Mouse (Mus musculus) urinary bladder, adult 2 months (tissue): ENCODE measurements around the gene H2-M3. TPM values are rescaled to one million over a fixed set of nuclear protein-coding genes. Genes with fewer than 3 reads are reported as not detected.
"Not testable (repeated sequence)": the region's sequence is repeated elsewhere in the genome, so short reads cannot be mapped to it uniquely, and the experiment has no call there.

Experiments used
- DNase-seq: peaks from one replicate; pipeline ENCODE4 v3.0.0; 2022; ENCODE audit warnings: low spot score
- polyA plus RNA-seq: library from polyadenylated mRNA; depleted of rRNA; stranded (reverse); fragments of >200 nt; gene quantifications from 2 replicates; pipeline ENCODE4 v1.2.3, GENCODE M21; 2012; rRNA removed

The H2-M3 gene
- 12.3 and 13.0 TPM in 2 replicates for polyA plus RNA-seq

DNA sequence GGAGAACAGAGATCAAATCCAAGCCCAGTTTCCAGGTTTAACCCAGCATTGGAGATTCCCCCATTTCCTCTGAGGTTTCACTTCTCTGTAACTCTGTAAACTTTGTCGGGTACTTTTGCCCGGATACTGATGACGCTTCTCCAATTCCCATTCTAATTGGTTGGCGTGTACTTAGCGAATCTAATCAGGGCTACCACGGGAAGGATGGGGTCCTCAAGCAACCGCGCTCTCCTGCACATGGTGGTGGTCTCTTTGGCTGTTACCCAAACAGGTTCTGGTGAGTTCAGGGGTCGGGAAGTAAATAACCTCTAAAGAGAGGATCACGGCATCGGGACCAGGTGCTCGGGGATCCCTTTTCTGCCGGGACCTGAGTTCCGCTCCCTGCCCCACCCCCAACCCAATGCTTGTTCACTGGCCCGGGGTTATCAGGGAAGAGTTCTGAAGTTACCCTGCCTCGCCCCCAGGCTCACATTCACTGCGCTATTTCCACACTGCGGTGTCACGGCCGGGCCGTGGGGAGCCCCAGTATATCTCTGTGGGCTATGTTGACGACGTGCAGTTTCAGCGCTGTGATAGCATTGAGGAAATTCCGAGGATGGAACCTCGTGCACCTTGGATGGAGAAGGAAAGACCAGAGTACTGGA, at the start of gene H2-M3:
TSS of gene H2-M3 (plus strand) at position 163 of the 644 bp plus-strand sequence.
- peak; percentile 61 for DNase-seq

DNA sequence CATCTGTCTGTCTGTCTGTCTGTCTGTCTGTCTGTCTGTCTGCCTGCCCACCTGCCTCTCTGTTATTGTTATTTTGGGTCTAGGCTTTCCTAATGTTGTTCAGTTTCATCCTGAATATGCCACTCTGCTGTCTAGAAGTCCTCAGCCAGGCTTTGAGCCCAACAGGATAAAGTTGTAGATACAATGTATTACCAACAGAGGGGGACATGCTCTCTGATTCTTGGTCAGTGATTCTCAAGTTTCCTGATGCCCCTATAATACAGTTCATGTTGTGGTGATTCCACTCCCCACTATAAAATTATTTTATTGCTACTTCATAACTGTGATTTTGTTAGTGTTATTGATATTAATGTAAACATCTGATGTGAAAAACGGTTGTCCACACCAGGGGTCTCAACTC, 48.1 kb upstream of the H2-M3 start:
- no peak for DNase-seq

DNA sequence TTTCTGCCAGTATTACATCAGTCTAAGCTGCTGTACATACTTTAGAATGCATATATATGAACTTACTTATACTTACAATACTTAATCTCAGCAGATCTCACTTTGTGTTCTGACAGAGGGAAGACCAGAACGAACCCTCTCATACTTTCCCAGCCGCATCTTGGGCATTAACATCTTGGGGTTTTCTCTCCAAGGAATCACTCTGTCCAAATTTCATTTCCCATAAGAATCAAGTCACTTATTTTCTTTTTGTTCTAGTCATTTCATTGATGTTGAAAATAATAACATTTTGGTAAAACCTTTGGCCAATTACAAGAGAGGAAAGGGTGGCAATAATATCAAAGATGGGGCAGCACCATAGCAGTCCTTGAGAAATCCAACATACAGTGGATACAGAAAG, 32.8 kb upstream of the H2-M3 start, which contains the start of gene Olfr97:
TSS of gene Olfr97 (minus strand) at position 101 of the 400 bp plus-strand sequence.
- DNase-seq, result not testable (repeated sequence)

- no peak for DNase-seq
Observed at GRCm38 (mm10) chr17:37242198-37242597, 27.8 kb upstream of the H2-M3 start.

DNA sequence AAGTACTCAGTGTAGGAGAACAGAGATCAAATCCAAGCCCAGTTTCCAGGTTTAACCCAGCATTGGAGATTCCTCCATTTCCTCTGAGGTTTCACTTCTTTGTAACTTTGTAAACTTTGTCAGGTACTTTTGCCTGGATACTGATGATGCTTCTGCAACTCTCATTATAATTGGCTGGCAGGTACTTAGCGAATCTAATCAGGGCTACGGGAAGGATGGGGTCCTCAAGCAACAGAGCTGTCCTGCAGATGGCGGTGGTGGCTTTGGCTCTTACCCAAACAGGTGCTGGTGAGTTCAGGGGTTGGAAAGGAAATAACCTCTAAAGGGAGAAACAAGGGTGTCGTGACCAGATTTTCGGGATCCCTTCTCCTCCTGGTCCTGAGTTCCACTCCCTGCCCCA, 23.3 kb upstream of the H2-M3 start:
- DNase-seq, result no peak

GRCm38 (mm10) chr17:37249460-37249859, 20.6 kb upstream of the H2-M3 start:
- DNase-seq, result no peak

DNA sequence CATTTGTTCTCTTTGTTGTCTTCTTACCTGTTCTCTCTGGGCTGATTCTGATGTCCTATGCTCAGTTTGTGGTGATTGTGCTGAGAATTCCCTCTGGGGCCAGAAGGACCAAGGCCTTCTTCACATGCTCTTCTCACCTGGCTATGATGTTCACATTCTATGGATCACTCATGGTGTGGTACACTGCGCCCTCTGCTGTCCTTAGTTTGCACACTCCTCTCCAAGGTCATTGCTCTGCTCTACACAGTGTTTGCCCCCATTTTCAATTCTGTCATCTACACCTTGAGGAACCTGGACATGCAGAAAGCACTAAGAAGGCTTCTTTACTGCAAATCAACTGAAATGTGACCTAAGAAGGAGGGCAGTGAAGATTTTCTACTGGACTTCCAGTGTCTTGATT, 19.5 kb upstream of the H2-M3 start:
- no peak for DNase-seq

- no peak for DNase-seq
Observed at GRCm38 (mm10) chr17:37263626-37264025, 6.4 kb upstream of the H2-M3 start, which contains the start of gene Olfr98. Gene Olfr98, minus strand, starts transcription at chr17:37263749.

DNA sequence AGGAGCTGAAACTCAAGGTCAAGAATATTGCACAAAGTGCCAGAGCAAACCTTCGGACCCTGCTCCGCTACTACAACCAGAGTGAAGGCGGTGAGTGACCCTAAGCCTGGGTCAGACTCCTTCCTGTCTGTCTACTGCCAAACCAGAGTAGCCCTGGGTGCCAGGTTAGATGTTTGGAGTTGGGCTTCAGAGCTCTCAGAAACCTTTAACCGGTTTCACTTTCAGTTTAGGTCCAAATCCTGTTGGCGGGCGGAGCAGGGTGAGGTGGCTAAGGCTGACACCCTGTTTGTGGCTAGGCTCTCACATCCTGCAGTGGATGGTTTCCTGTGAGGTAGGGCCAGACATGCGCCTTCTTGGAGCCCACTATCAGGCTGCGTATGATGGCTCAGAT, 677 bp downstream of the H2-M3 start:
- DNase-seq, result peak; percentile 28

DNA sequence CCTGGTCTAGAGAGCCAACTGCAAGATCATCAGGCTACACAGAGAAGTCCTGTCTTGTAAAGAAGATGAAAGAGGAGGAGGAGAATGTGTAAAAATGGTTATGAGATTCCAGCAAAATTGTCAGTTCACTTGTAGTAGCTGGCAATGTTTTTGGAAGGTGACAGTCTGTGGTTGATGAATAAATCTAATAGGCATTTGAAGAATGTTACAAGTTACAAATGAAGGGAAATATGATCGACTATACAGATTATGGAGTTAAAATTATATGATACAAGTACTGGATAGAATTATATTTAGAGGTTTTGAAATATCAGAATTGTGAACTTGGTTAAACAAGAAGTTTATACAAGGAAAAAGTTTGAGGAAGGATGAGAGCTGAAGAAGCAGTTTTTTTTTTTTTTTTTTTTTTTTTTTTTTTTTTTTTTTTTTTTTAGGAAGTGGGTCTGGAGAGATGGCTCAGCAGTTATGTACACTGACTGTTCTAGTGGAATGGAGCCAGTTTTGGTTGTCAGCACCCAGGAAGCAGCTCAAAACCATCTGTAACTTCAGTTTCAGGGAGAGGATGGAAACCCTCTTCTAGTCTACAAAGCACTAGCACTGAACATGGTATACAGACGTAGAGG, 5.7 kb downstream of the H2-M3 start:
- no peak for DNase-seq

DNA sequence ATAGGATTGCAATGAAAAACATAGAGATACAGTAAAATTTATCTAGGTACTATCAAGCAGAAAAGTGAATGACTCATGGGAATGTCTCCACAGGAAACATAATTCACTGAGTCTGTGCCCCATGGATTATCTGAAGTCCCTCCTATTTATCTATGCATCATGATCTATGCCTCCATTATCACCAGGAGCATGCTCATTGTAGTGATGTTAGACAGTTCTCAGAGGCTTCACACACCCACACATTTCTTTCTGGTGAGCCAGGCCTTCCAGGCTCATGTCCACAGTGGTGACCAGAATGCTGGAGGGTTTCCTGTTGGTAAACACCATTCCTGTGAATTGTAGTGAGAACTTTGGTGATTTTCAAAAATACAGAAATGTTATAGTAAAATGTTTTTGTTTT, 6.6 kb downstream of the H2-M3 start:
- no peak for DNase-seq

DNA sequence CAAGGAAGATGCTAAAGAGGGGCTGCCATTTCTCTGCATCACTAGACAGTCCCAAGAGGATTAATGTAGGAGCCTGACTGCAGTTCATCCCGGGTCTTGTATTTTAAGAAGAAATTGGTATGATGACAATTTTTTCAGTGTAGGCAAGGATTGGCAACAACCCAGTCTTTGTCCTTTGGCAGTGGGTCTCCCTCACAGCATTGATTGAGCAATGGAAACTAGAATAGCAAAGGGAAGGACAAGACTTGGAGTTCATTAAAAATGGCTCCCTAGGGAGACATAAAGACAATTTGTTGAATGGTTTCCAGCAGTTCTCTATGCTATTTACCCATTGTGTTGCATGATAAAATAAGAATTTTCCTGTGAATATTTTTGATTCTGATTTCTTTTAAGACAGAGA, 10.3 kb downstream of the H2-M3 start:
- no peak for DNase-seq

DNA sequence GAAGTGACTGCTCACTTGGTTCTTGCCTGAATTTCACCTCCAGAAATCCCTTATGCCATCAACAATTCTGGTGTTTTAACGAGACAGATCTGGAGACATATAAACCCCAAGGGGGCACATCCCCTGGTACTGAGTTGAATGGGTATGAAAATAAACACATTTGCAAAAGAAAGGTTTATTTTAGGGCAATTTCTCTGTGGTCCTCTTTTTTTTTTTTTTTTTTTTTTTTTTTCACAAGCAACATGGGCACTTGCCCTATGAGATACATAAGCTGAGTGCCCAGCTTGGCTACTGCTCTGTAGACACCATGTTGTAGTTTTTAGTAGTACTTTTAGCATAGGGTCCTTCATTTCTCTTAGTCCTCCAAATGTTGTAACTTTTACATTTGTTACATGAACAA, 13.3 kb downstream of the H2-M3 start, which contains the start of gene Olfr99:
TSS of gene Olfr99 (minus strand) at position 101 of the 400 bp plus-strand sequence.
- DNase-seq, result no peak

- DNase-seq, result no peak
Observed at GRCm38 (mm10) chr17:37304213-37304612, 34.2 kb downstream of the H2-M3 start, which contains the start of gene Olfr101. Gene Olfr101, minus strand, starts transcription at chr17:37304313.

- DNase-seq, result no peak
Observed at GRCm38 (mm10) chr17:37308483-37308882, 38.5 kb downstream of the H2-M3 start.

GRCm38 (mm10) chr17:37310146-37310699, 40.2 kb downstream of the H2-M3 start:
- DNase-seq, result no peak

- DNase-seq, result no peak
Observed at GRCm38 (mm10) chr17:37316954-37317353, 46.9 kb downstream of the H2-M3 start, which contains the start of gene Olfr102. Gene Olfr102, minus strand, starts transcription at chr17:37317054.

Other genes with a start within 250 kb of the H2-M3 start
- 0.11 and 0.18 TPM in 2 replicates for gene Mog, start 246.8 kb upstream of the H2-M3 start, polyA plus RNA-seq
- gene Gabbr1, start 224.3 kb upstream of the H2-M3 start, polyA plus RNA-seq, result 72.1 and 81.4 TPM in 2 replicates
- not detected in 2 replicates for gene Olfr90, start 181.7 kb upstream of the H2-M3 start, polyA plus RNA-seq
- not detected in 2 replicates for gene Olfr91, start 171.9 kb upstream of the H2-M3 start, polyA plus RNA-seq
- gene Olfr92, start 150.1 kb upstream of the H2-M3 start, polyA plus RNA-seq, result not detected in 2 replicates
- not detected in 2 replicates for gene Olfr93, start 108.7 kb upstream of the H2-M3 start, polyA plus RNA-seq
- gene Ubd, start 76.3 kb upstream of the H2-M3 start, polyA plus RNA-seq, result 0.52 and 1.0 TPM in 2 replicates
- not detected in 2 replicates for gene Olfr94, start 69.2 kb upstream of the H2-M3 start, polyA plus RNA-seq
- not detected in 2 replicates for gene Olfr95, start 57.1 kb upstream of the H2-M3 start, polyA plus RNA-seq
- gene Olfr96, start 50.1 kb upstream of the H2-M3 start, polyA plus RNA-seq, result not detected in 2 replicates
- not detected in 2 replicates for gene Olfr97, start 32.9 kb upstream of the H2-M3 start, polyA plus RNA-seq
- not detected in 2 replicates for gene Olfr98, start 6.5 kb upstream of the H2-M3 start, polyA plus RNA-seq
- gene Olfr99, start 13.2 kb downstream of the H2-M3 start, polyA plus RNA-seq, result not detected in 2 replicates
- gene Olfr101, start 34.1 kb downstream of the H2-M3 start, polyA plus RNA-seq, result not detected in 2 replicates
- gene Olfr102, start 46.8 kb downstream of the H2-M3 start, polyA plus RNA-seq, result not detected in 2 replicates
- gene Olfr103, start 69.5 kb downstream of the H2-M3 start, polyA plus RNA-seq, result not detected in 2 replicates
- not detected in 2 replicates for gene Olfr104-ps, start 89.4 kb downstream of the H2-M3 start, polyA plus RNA-seq
- not detected in 2 replicates for gene Olfr105-ps, start 108.8 kb downstream of the H2-M3 start, polyA plus RNA-seq
- gene Olfr106-ps, start 120.2 kb downstream of the H2-M3 start, polyA plus RNA-seq, result not detected in 2 replicates
- not detected in 2 replicates for gene Olfr107, start 129.0 kb downstream of the H2-M3 start, polyA plus RNA-seq
- gene Olfr108, start 175.3 kb downstream of the H2-M3 start, polyA plus RNA-seq, result not detected in 2 replicates
- not detected in 2 replicates for gene Olfr109, start 188.7 kb downstream of the H2-M3 start, polyA plus RNA-seq
- gene H2-M2, start 213.3 kb downstream of the H2-M3 start, polyA plus RNA-seq, result 0.35 and 0.47 TPM in 2 replicates
- not detected in 2 replicates for gene Olfr110, start 222.2 kb downstream of the H2-M3 start, polyA plus RNA-seq
- 0.03 and 0.04 TPM in 2 replicates for gene Olfr111, start 237.8 kb downstream of the H2-M3 start, polyA plus RNA-seq